Mouse (Mus musculus) heart, postnatal 0 days (tissue): ENCODE results near the gene Chrna4.

Source experiments
- CTCF ChIP-seq: IDR thresholded peaks from 2 replicates; pipeline ENCODE4 v1.5.1; 2016; ENCODE audit warnings: antibody characterized with exemption, control low read depth, low read depth
- EP300 ChIP-seq: IDR thresholded peaks from 2 replicates; pipeline ENCODE4 v1.6.1; 2016; ENCODE audit warnings: antibody characterized with exemption, low read depth

DNA sequence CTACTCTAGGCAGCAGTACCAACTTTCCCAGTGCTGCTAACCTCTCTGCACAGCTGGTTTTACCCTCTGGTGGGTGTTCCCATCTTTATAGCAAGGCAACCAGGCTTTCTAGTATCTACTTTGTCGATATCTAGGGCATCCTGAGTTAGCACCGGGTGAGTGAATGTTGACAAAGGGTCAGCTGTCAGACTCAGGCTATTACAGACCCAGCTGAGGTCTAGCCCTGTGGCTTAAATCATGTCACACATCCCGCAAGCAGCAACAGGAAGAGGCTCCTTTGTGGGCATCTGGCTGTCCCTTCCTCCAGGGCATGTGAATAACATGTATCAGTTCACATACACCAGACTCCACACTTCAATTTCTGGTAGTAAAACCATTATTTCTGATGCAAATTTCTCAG lies 14.8 kb upstream of the Chrna4 start:
- TF ChIP-seq CTCF: no peak
- TF ChIP-seq EP300: no peak
